Mouse (Mus musculus): ENCODE measurements around the gene Pbx1.

Gene Pbx1

DNA sequence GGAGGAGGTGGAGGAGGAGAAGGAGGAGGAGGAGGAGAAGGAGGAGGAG is at the start of gene Pbx1:
Pbx1 (minus strand) TSS at position 39 of the 49 bp plus-strand sequence.

DNA sequence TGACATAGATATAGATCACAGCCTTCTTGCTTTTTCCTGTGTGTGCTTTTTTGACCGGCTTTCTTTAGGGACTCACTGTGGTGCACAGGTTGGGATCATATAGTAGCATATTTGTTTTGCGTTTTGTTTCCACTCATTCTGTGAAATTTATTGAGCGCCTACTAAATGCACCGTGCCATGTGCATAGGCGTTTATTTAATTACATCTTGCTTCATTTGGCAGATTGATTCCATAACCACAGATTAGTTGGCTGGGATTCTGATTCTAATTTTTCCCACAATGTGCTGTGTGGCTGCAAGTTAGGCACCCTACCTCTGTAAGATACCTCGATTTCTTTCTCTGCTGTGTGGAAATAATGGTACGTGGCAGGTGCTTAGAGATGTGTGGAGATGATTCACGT is 47.6 kb upstream of the Pbx1 start:
- 74% methylated on average over 8 of the region's 8 CpGs for WGBS

DNA sequence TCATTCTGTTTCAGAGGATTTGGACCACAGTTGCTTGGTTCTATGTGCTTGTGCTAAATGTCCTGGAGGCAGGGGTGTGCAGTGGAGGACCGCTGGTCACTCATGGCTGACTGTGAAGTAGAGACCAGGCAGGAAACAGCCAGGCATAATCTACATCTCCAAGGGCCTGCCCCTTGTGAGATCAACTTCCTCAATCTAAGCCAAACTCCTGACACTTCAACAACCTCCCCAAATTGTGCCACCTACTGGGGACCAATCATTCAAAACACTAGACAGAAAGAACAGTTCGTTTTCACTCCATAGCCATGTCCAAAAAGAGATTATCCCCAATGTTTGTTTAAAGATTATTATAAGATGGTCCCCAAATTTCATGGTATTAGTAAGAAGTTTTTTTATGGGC is 46.8 kb upstream of the Pbx1 start:
- 65% methylated on average over 2 of the region's 2 CpGs for WGBS

DNA sequence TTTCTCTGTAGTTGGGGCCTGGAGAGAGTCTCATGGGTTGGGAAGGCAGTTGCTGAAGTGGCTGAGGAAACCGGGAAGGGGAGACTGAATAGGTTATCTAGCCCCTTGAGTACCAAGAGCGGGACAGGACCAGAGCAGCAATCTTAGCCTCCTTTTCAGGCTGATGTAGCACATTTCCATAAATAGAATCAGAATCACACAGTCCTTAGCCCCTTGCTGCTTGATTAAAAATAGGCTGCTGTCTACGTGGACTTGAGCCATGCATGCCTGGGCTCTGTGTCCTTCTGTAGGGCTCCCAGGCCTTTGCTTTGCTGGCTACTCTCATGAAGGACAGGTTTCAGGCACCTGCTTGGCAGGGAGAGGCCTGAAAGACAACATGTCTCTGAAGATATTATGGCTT is 44.8 kb upstream of the Pbx1 start:
- WGBS = 72% methylated on average over 3 of the region's 3 CpGs

DNA sequence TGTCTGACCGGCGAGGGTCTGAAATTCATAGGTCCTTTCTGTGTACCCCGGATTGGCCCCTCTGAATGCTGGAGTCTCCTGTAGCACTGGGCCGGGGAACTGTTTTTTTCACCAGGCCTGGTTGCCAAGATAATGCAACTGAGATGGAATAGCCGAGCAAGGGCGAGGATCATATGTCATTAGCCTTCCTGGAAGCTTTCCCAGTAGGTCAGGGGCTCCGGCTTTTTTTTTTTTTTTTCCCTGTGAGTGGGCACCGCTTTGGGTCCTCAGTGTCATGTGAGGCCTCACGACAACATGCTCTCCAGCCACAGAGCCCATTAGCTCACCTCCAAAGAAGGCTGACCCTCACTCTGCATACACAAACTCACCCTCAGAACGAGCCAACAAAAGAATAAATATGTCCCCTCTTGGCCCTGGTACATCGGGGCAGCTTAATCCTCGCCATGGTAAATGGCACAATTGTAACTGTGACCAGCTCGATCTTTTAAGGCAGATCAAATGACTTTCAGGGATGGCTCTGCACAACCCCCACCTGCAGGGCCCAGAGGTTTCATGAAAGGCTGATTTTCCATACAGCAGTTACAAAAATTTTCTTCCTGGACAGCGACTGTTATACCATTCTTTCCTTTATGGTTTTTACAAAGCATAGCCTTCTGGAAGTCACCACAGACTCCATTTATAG is 44.3 kb upstream of the Pbx1 start:
- 74% methylated on average over 14 of the region's 14 CpGs for WGBS

DNA sequence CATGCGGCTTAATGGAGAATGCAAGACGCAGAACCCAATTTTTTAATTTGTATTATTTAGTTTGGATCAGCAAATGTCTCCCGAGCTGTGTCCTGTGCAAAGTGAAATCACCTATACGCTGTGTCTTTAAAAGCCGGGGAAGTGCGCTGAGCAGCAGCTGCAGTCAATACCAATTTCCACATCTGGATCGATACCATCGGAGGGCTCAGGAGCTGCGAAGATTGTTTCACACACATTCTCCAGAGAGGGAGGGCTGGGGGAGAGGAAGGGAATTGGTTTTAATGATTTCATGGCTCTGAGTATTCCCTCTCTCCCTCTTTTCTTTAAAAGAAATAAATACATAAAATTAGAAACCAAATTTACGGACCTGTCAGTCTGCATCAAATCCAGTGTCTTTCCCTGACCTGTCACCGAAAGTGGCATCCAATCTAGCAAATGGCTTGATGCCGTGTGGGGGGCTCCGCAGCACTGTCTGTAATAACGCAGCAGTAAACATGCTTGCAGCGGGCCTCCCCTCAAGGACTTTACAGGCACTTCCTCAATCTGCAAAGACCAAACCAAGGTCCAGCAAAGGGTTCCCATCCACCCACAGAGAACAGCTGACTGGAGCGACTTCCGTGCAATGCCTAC is 43.6 kb upstream of the Pbx1 start:
- WGBS = 87% methylated on average over 17 of the region's 17 CpGs

DNA sequence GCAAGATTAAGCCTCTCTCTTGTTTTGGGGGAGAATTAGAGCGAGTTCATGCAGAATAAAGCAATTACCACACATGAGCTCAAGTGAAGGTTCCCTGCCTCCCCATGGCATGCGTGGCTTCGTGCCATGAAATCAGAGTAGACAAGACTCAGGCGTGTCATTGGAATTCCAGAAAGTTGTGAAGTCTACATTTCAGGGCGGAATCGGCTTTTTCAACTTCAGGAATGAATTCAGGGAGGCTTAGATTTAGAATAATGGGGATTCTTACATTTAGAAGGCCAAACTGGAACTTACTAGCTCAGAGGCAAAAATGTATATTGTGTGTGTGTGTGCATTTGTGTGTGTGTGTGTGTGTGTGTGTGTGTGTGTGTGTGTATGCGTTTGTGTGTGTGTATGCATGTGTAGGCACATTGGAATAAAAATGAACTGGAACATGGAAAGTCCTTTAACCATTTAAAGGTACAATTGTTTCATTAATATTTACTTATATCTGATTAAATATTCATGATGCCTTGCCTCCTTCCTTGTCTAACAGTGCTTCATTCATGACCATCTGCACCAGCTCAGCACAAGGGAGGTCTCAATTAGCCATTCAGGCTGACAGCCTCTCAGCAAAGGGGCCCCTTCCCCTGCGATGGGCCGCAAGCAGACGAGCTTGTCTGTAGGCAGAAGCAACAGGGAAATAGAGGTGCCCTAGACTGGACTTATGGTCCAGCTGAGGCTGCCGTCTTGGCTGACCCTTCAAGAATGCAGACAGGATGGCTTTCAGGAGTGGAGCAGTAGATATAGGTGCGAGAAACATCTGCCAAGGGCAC is 41.4 kb upstream of the Pbx1 start:
- WGBS = 64% methylated on average over 12 of the region's 12 CpGs

DNA sequence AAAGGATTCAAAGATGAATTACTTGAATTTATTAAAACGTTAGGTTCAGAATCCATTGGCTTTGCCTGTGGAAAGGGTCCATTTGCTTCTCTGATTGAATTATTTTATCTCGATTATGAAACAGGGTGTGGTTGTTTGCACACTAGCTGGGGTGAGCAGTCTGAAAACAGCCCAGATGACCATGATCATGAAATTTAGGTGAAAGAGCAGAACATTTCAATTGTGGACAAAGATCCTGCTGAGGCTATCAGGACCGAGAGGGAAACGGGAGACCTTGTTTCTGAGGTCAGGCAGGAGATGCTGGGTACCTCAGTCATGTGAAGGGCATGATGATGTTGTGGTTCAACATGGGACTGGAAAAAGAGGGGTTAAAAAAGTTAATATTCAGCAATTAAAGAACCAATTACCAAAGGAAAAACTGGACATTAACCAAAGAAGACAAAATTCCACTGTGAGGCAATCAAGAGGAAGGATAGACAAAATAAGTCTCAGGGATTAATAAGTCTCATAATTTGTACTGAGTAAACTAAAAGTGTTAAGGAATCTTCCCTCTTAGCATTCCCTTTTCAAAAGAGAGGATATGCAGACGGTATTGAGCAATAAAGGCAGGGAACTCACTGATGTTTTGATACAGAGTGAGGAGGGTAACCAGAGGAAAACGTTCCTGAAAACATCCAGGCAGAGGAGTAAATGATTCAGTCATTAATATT is 40.6 kb upstream of the Pbx1 start:
- WGBS = 74% methylated on average over 6 of the region's 6 CpGs

DNA sequence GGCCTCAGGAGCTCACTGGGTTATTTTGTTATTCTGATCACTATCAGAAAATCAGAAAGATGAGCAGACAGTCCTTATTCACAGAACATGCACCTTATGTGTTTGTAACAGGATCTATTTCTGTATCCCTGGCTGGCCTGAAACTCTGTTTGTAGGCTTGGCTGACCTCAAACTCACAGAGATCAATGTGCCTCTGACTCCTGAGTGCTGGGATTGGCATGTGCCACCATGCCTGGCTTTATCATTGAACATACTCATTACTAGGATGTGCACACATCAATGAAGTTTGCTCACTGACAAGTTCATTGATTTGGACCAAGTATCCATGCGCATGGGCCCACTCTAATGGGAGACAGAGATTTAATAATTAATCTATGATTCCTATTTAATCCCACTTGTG is 27.4 kb upstream of the Pbx1 start:
- WGBS = 100% methylated on average over 1 of the region's 1 CpGs

DNA sequence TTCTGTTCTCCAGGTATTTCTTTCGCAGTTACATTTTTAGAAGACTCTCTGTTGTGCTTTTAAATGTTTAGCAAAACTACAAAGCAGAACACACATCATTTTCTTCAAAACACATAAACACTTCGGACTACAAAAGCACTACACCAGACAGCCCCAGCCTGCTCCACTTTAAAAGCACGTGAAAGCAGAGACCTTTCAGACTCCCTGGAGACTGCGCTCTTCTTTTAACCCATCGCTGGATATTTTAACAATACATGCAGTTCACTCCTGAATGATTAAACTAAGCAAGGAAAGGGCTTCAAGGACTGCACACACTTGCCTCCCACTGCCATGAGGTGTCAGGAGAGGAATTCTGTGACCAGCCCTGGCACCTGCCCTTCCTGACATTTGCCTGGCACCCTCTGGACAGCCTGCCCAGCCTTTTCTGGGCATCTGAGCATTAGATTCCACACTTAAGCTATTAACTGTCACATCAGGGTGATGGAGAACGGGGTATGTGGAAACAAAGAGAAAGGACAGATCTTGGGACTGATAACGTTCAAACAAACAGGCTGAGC is 25.2 kb upstream of the Pbx1 start:
- WGBS = 60% methylated on average over 7 of the region's 7 CpGs

DNA sequence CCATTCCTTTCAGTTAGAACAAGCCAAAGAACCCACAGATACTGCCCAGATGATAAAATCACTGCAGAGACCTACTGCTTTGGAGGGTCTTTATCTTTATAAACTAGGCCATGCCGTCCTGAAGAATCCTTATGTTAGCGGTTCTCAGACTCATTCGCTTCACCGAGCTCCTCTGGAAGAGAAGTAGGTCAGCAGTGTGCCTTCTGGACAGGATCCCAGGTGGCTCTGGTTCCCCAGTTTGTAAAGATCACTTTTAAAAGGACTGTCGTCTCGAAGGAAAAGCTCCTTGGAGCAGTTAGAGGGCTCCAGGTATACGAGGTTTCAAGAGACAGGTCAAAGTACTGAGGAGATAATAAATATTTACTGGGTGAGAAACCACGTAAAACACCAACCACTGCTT is 23.1 kb upstream of the Pbx1 start:
- 58% methylated on average over 8 of the region's 8 CpGs for WGBS

DNA sequence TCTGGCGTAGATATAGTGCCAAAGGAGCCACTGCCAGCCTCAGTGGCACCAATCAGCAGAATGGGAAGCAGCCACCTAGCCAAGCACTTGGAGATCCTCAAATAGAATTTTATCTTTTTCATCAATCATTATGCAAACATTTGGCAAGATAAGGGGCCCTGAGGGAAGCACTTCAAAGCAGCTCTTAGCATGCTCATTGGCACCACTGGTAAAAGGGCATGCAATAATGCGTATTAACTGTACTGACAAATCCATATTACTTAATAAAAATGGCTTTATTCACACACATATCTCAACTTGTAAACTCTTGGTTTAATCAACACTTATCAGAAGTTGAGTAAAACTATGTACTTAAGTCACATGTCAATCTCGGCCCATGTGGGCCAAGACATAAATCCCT is 1.6 kb upstream of the Pbx1 start:
- 97% methylated on average over 3 of the region's 3 CpGs for WGBS

DNA sequence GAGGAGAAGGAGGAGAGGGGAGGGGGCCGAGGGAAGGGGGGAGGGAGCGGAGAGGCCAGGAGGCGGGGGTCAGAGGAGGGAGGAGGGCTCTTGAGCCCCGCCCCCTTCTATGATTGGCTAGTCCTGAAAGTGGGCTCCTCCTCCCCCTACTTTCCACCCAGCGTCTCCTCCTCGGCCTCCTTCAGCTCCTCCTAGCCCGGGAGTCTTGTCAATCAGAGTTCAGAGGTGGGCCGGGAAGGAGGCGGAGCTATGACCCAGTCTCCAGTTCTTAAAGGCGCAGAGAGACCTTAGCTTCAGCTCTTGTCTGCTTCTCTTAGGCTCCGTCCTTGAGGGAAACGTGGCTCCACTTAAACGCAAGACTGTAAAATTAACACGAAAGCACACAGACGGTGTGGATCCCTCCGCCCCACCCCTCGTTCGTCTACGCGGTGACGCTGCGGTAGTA is 233 bp upstream of the Pbx1 start:
- WGBS = 0% methylated on average over 20 of the region's 22 CpGs

DNA sequence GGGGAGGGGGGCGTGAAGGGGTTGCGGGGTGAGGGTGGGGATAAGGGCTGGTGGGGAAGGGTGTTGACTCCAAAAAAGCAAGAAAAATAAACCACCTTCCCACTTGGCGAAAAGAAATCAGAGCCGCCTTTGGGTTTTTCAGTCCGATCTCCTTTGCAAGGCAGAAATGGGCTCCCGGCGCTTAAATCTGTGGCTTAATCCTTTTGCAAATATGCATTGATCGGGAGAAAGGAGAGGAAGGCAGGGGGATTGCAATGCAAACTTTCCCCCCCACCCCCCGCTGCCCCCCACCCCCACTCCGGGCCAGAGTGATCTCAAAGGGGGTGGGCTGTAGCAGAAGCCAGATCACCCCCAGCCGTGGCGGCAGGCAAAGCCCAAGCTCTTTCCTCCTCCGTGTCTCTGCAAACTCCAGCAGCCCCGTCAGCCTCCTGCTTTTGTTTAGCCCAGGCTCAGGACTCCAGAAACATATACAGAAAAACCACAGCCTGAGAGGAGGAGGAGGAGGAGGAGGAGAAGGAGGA is 299 bp downstream of the Pbx1 start:
- WGBS = under 1% methylated on average over 14 of the region's 14 CpGs

DNA sequence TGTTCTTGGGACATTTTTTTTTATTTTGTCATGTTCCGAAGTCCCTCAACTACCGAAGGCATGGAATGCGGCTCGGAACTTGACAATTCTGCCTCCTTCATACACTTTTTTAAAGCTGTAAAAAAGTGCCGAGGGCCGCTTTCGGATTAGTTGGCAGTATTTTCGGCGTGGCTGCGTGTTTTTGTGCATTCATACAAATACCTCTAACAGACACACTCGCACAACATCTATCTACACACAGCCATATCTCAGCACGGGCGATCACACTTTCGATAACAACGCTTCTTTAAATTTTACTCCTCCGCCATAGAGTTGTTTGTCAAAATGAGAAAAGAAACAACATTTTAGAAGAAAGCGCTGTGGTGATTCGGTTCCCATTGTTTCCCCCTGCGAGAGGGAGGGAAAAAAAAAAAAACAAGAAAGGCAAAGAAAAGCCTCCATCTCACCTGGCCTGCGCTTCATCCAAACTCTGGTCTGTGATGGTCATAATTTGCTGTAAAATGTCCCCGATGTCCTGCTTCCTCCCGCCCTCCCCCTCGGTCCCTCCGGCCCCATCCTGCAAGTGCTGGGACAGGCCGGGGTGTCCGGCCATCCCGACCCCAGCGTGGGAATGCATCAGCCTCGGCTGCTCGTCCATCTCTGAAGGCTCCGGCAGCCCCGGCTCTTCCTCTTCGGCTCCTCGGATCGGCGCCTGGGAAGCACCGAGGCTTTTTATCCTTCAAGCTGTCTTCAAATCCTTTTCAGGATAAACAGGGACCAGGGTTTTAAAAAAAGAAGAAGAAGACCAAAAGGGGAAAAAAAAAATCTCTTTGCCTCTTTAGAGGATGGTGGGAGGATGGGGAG is 981 bp downstream of the Pbx1 start:
- under 1% methylated on average over 37 of the region's 37 CpGs for WGBS

DNA sequence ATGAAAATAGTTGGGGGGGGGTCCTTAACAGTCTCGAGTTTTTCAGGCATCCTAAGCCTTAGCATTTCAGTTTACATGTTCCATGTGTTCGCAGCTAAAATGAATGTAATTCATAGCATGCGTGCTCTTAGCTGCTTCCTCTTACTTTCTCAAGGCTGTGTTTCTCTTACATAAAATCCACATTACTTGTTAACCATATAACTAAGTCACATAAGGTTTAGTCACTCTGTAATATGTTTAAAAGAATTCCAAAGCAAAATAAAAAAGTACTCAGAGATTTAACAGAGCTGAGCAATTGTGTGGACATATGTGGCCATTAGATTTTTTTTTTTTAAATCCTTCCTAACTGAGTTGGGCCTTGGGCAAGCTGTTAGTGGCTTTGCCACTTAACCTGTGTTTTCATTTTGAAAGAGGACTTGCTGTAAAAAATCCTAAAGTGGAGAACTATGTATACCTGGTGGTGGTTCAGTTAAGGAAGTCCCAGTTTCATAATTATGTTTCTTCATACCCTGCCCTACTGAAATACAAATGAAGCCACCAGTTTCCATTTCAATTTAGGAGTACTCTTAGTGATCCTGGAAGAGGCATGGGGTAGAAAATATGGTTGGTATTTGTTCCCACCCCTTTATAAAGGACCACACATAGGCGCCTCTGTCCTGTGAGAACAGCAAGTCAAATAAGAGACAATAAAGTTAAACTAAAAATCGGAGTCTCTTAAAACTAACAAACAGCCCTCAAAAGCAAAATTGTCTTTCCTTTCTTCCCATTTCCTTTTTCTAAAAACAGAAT is 2.0 kb downstream of the Pbx1 start:
- WGBS = 15% methylated on average over 5 of the region's 5 CpGs

DNA sequence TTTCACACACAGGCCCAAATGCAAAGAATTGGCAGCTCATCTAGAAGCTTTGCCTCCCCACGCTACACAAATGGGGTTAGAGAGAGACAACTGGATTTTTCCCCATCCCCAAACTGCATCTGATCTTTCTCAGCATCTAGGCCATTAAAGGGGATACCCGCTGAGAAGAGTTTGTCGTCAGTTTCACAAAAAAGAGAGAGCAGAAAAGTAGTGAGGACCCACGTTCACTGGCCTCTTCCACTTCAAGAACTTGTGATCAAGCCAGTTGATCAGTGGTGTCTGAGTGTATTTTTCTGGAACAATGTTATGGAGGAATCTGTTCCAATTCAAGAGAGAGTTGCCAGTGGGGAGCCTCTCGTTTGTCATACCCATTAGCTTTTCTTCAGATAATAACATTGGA is 2.7 kb downstream of the Pbx1 start:
- 9% methylated on average over 5 of the region's 5 CpGs for WGBS

DNA sequence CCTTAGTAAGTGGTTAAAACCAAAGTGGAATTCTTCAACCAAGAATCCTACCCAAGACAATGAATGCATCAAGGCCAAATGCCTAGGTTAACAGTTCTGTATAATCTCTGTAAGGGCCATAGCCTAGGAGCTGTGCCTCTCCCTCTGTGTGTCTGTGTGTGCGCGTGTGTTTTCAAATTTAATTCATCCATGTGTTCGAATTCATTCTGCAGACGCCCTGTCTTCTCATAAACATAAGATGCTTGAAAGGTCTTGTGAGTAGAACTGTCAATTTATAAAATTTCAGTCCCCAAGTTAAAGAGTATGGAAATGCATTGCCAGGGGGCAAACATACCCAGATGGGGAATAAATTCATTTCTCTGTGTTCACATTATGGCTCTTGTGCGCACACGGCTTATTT is 3.8 kb downstream of the Pbx1 start:
- 31% methylated on average over 6 of the region's 6 CpGs for WGBS

DNA sequence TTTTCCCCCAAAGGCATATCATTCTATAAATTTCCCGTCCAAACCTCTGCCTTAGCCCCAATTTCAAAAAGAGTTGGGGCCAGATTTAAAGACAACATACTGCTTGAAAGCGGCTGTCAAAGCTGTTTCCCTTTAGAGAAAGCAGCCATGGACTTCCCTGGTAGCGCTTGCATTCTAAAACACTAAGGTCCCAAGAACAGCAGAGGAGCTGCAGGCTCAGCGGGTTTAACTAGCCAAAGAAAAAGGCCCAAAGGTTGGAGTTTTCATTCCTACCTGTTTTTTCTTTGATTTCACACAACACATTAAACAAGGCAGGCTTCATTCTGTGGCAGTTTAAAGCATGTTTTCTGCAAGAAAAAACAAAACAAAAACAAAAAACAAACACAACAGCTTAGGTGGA is 4.5 kb downstream of the Pbx1 start:
- 23% methylated on average over 4 of the region's 4 CpGs for WGBS

DNA sequence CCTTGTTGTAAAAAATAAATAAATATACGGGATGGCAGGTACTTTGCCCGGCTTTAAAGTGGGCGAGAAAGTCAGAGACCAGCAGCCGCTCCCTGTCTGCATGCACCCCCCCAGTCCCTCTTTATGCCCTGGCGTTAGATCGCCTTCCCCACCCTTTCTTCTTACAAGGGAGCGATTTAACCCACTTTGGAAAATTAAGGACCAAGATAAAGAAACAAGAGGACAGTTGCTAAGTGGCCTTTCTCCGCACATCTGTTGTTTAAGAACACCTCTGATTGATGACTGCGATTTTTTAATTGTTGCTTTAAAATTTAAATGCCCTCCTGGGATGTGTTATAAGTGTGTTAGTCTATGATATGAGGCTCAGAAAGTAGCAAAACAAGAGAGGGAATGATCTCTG is 5.2 kb downstream of the Pbx1 start:
- 35% methylated on average over 9 of the region's 9 CpGs for WGBS

DNA sequence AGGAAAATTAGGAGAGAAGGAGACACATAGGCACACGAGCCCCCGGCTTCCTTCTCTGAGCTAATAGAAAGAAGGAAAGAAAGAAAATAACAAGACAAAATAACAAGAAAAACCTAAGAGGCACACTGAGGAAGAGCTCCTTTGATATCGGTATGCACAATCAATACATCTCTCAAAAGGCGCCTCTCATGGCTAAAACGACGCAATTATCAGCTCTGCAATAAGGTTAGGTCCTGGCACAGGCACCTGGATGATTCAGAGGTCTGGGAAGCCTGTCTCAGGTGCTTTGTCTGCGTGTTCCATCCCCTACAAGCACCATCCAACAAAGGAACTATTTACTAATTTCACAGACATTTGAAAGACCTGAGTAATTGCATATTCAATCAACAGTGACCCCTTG is 5.8 kb downstream of the Pbx1 start:
- 34% methylated on average over 7 of the region's 7 CpGs for WGBS
